ENCODE assay signal across 8 mouse cellular contexts in the genomic region with DNA sequence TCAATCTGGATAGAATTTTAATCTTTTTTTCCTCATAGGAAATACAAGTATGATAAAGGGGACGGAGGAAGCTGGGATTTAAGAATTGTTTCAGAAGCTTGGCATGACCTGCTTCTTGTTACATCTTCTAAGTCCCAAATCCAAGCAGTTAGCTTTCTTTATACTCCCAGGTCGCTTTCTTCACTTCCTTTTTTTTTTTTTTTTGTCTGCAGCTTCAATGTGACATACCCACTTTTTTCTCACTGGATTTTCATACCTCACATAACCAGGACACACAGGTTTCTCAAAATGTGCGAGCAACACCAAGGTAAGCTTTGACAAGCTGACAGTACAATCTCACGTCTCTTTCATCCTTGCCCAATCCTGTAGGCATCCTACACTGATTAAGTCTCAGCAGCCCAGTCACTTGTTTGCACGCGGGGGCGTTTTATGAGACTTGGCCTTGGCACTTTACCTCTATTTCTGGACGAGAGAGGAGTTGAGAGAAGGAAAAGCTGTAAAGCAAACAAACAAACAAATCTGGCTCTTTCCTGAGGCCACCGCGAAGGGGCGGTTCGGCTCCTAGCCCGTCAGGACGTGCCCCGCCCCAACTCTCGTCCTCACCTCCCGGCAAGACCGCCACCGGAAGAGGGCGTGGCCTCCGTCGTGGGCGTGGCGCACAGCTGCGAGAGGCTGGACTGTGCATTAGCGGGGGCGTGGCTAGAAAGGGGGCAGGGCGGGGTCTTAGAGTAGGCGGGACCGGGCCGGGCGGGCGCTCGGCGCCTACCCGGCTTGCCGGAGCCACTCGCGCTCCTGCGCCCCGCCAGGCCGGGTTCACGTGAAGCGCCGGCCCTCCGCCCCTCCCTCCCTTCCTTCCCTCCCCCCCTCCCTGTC. TPM values are rescaled to one million over a fixed set of nuclear protein-coding genes. Genes with fewer than 3 reads are reported as not detected.
DNase-seq lines count a peak whose midpoint lies in the region; ATAC-seq and TF ChIP-seq lines count a peak whose summit lies in the region.

A gene (plus strand): TSS at position 825 of the 873 bp plus-strand sequence.

- peaks cover 18% of the 10 kb centered on the region for H3K4me1 ChIP-seq in heart, embryonic 12.5 days (replicated peaks)
- H3K4me1 ChIP-seq in kidney, postnatal 0 days (replicated peaks; ENCODE audit: insufficient read depth, low read length), result no peaks in the 10 kb centered on the region; the same call in none of the 2 replicates
- H3K4me1 ChIP-seq in liver, embryonic 11.5 days (replicated peaks; ENCODE audit: control insufficient read depth, insufficient read depth, low read length), result 0 out of 2 replicates have a peak, but pooled peaks cover 3% of the 10 kb centered on the region
- H3K4me1 ChIP-seq in stomach, embryonic 14.5 days (ENCODE audit: control insufficient read depth, insufficient read depth, low read length), result peaks cover 16% of the 10 kb centered on the region

- H3K36me3 ChIP-seq in heart, embryonic 12.5 days, result no peaks in the 10 kb centered on the region; the same call in 1 of the 2 replicates
- H3K36me3 ChIP-seq in kidney, postnatal 0 days (ENCODE audit: insufficient read depth, low read length), result no peaks in the 10 kb centered on the region
- H3K36me3 ChIP-seq in liver, embryonic 11.5 days (ENCODE audit: control insufficient read depth, insufficient read depth, low read length), result no peaks in the 10 kb centered on the region
- H3K36me3 ChIP-seq in stomach, embryonic 14.5 days (ENCODE audit: control insufficient read depth, insufficient read depth, low read length), result no peaks in the 10 kb centered on the region

- peak; percentile 98 for DNase-seq in CD4-positive helper T cell, adult 2 months (ENCODE audit: low read depth, low spot score)
- DNase-seq in brain, embryonic 18.5 days (ENCODE audit: low read depth, low spot score), result peak; percentile 77
- peak; percentile 98 for DNase-seq in kidney, postnatal 0 days (ENCODE audit: low spot score)
- DNase-seq in liver, embryonic 11.5 days (ENCODE audit: low spot score), result peak; percentile 98
- DNase-seq in naive thymus-derived CD4-positive, alpha-beta T cell, adult 2 months (ENCODE audit: low read depth), result peak; percentile 99

- TF ChIP-seq CTCF in kidney, postnatal 0 days (IDR thresholded peaks at IDR 0.05; ENCODE audit: low read depth), result peak; percentile 46; the same call in 1 of the 2 replicates

- 3% methylated on average over 43 of the region's 46 CpGs for WGBS in heart, embryonic 12.5 days
- 4% methylated on average over 39 of the region's 46 CpGs for WGBS in kidney, postnatal 0 days
- WGBS in liver, embryonic 11.5 days, result 2% methylated on average over 44 of the region's 46 CpGs
- WGBS in stomach, embryonic 14.5 days, result 3% methylated on average over 44 of the region's 46 CpGs

- H3K4me3 ChIP-seq in heart, embryonic 12.5 days, result peak within 1 kb of the TSS; percentile 94
- H3K4me3 ChIP-seq in kidney, postnatal 0 days (replicated peaks; ENCODE audit: low read depth, low read length), result peak within 1 kb of the TSS; percentile 84
- peak within 1 kb of the TSS; percentile 73 for H3K4me3 ChIP-seq in liver, embryonic 11.5 days (ENCODE audit: low read depth, low read length)
- peak within 1 kb of the TSS; percentile 90 for H3K4me3 ChIP-seq in stomach, embryonic 14.5 days (ENCODE audit: low read depth, low read length)

- peak within 1 kb of the TSS; percentile 94 for H3K9ac ChIP-seq in heart, embryonic 12.5 days
- peak within 1 kb of the TSS; percentile 94 for H3K9ac ChIP-seq in kidney, postnatal 0 days (ENCODE audit: low read depth, low read length)
- peak within 1 kb of the TSS; percentile 85 for H3K9ac ChIP-seq in liver, embryonic 11.5 days (ENCODE audit: low read depth, low read length)
- H3K9ac ChIP-seq in stomach, embryonic 14.5 days (replicated peaks; ENCODE audit: low read depth, low read length), result peak within 1 kb of the TSS; percentile 92

- no peaks in the 10 kb centered on the region for H3K27me3 ChIP-seq in heart, embryonic 12.5 days (replicated peaks)
- H3K27me3 ChIP-seq in kidney, postnatal 0 days (ENCODE audit: insufficient read depth, low read length), result no peaks in the 10 kb centered on the region
- no peaks in the 10 kb centered on the region for H3K27me3 ChIP-seq in liver, embryonic 11.5 days (replicated peaks; ENCODE audit: control insufficient read depth, insufficient read depth, low read length)
- no peaks in the 10 kb centered on the region for H3K27me3 ChIP-seq in stomach, embryonic 14.5 days (ENCODE audit: control insufficient read depth, insufficient read depth, low read length)

- peak within 1 kb of the TSS; percentile 82 for H3K4me2 ChIP-seq in heart, embryonic 12.5 days
- peak within 1 kb of the TSS; percentile 76 for H3K4me2 ChIP-seq in kidney, postnatal 0 days (ENCODE audit: low read length)
- peak within 1 kb of the TSS; percentile 86 for H3K4me2 ChIP-seq in liver, embryonic 11.5 days
- peak within 1 kb of the TSS; percentile 69 for H3K4me2 ChIP-seq in stomach, embryonic 14.5 days (replicated peaks; ENCODE audit: low read depth, low read length)

- no peaks in the 10 kb centered on the region for H3K9me3 ChIP-seq in heart, embryonic 12.5 days (replicated peaks)
- H3K9me3 ChIP-seq in kidney, postnatal 0 days (replicated peaks; ENCODE audit: low read length), result no peaks in the 10 kb centered on the region
- no peaks in the 10 kb centered on the region for H3K9me3 ChIP-seq in liver, embryonic 11.5 days (ENCODE audit: control insufficient read depth, low read length)
- no peaks in the 10 kb centered on the region for H3K9me3 ChIP-seq in stomach, embryonic 14.5 days (ENCODE audit: control insufficient read depth, low read depth, low read length)

- H3K27ac ChIP-seq in heart, embryonic 12.5 days (ENCODE audit: poor library complexity, severe bottlenecking), result peak within 1 kb of the TSS; percentile 95
- H3K27ac ChIP-seq in kidney, postnatal 0 days, result peak within 1 kb of the TSS; percentile 91
- peak within 1 kb of the TSS; percentile 62 for H3K27ac ChIP-seq in liver, embryonic 11.5 days (ENCODE audit: low read depth, low read length)
- peak within 1 kb of the TSS; percentile 77 for H3K27ac ChIP-seq in stomach, embryonic 14.5 days (ENCODE audit: low read length)

- peak; percentile 98 for ATAC-seq in erythroid progenitor cell, adult 5-6 weeks (replicated peaks; ENCODE audit: low FRiP score, poor library complexity, severe bottlenecking)
- ATAC-seq in heart, embryonic 12.5 days (ENCODE audit: insufficient number of reproducible peaks, low FRiP score), result peak; percentile 99
- ATAC-seq in kidney, postnatal 0 days (replicated peaks; ENCODE audit: low FRiP score, low read depth), result peak; percentile 99
- peak; percentile 99 for ATAC-seq in liver, embryonic 11.5 days (replicated peaks; ENCODE audit: low FRiP score)
- ATAC-seq in stomach, embryonic 14.5 days (ENCODE audit: insufficient number of reproducible peaks, insufficient read depth, low FRiP score, low read depth), result peak; percentile 99

RNA-seq across cellular contexts. Expression of the gene that starts here (rescaled TPM):
- 3.6 and 8.8 TPM in 2 replicates for total RNA-seq in erythroid progenitor cell, adult 5-6 weeks (2015; ENCODE audit: low replicate concordance)
- 2.7 and 4.3 TPM in 2 replicates for total RNA-seq in erythroid progenitor cell, adult 5-6 weeks (2017; ENCODE audit: low replicate concordance)
- polyA plus RNA-seq in heart, embryonic 12.5 days (2016; fragmentation: Nextera tagmentation; extraction: Ambion mirVana), result 10.9 and 12.0 TPM in 2 replicates
- polyA plus RNA-seq in kidney, postnatal 0 days (2015; fragmentation: Nextera tagmentation; extraction: Ambion mirVana), result 22.7 and 24.4 TPM in 2 replicates
- 7.1 and 7.6 TPM in 2 replicates for polyA plus RNA-seq in liver, embryonic 11.5 days (2014; fragmentation: Nextera tagmentation; extraction: Ambion mirVana)
- polyA plus RNA-seq in stomach, embryonic 14.5 days (2014; fragmentation: Nextera tagmentation; extraction: Ambion mirVana), result 22.2 and 24.6 TPM in 2 replicates

Comparison
In these comparisons a context has a peak if more than half of its experiments do, and no peak if none do; other contexts are left out.
1. Peak in every context shown above with its lines: DNase-seq, ATAC-seq, H3K4me3 ChIP-seq and H3K27ac ChIP-seq.